Mouse (Mus musculus) stomach, postnatal 0 days (tissue): ENCODE results near the gene Olfr70. TPM values are rescaled to one million over a fixed set of nuclear protein-coding genes. Genes with fewer than 3 reads are reported as not detected.

Source experiments
- ATAC-seq: fragments of 200-750 bp; cut with Nextera tagmentation; 2 replicates; pipeline ENCODE4 v1.8.0; 2017; ENCODE audit not compliant: low FRiP score, low TSS enrichment
- DNase-seq: peaks from one replicate; pipeline ENCODE4 v3.0.0-alpha.2; 2016; ENCODE audit warnings: low spot score
- H3K27ac ChIP-seq: fragments of 300-500 bp; sonication (generic); replicated peaks from 2 replicates; pipeline ENCODE4 v1.5.1; 2014; ENCODE audit warnings: mild to moderate bottlenecking, control low read depth
- H3K27me3 ChIP-seq: fragments of 300-500 bp; sonication (generic); 2 replicates; pipeline ENCODE4 v1.6.1; 2014; ENCODE audit warnings: low read length; ENCODE audit not compliant: control insufficient read depth, insufficient read depth
- H3K36me3 ChIP-seq: fragments of 300-500 bp; sonication (generic); 2 replicates; pipeline ENCODE4 v1.6.1; 2014; ENCODE audit warnings: low read length, mixed read lengths; ENCODE audit not compliant: control insufficient read depth, insufficient read depth
- H3K4me1 ChIP-seq: fragments of 300-500 bp; sonication (generic); replicated peaks from 2 replicates; pipeline ENCODE4 v1.6.1; 2014; ENCODE audit warnings: antibody characterized with exemption; ENCODE audit not compliant: control insufficient read depth, insufficient read depth
- H3K4me2 ChIP-seq: fragments of 300-500 bp; sonication (generic); replicated peaks from 2 replicates; pipeline ENCODE4 v1.6.1; 2014; ENCODE audit warnings: low read depth, mild to moderate bottlenecking, control low read depth, moderate library complexity
- H3K4me3 ChIP-seq: fragments of 300-500 bp; sonication (generic); 2 replicates; pipeline ENCODE4 v1.5.1; 2014; ENCODE audit warnings: low read depth, low read length, control low read depth
- H3K9ac ChIP-seq: fragments of 300-500 bp; sonication (generic); 2 replicates; pipeline ENCODE4 v1.6.1; 2014; ENCODE audit warnings: mild to moderate bottlenecking, low read length, control low read depth, mixed read lengths
- H3K9me3 ChIP-seq: fragments of 300-500 bp; sonication (generic); 2 replicates; pipeline ENCODE4 v1.6.1; 2016; ENCODE audit warnings: low read length; ENCODE audit not compliant: control insufficient read depth
- CTCF ChIP-seq: IDR thresholded peaks from 2 replicates; pipeline ENCODE4 v1.5.1; 2016; ENCODE audit warnings: antibody characterized with exemption, low read depth, mild to moderate bottlenecking, moderate library complexity
- EP300 ChIP-seq: optimal IDR thresholded peaks from 2 replicates; pipeline ENCODE3; 2016; ENCODE audit warnings: antibody characterized with exemption
- WGBS: fragments of 180-500 bp; shearing (Covaris S2); extraction: QIAGEN DNeasy Blood & Tissue Kit; methylation state at CpG from one replicate; pipeline ENCODE4 v1.1.7; 2014; 5-methylcytosine and 5-hydroxymethylcytosine counted together
- polyA plus RNA-seq: library from polyadenylated mRNA; unstranded; fragments of >200 nt; fragmentation: Nextera tagmentation; extraction: Ambion mirVana; gene quantifications from 2 replicates; pipeline ENCODE4 v1.2.1, GENCODE M21; 2015

Gene Olfr70
- polyA plus RNA-seq, 1 experiment from 2014 or later, result not detected

- Histone ChIP-seq H3K9ac (no peak overlapping the region), H3K4me1 (no peaks in the 10 kb centered on the region; the same call in 1 of the 2 replicates), H3K27ac (no peak overlapping the region), H3K4me2 (no peak overlapping the region), H3K4me3 (no peak overlapping the region), H3K9me3 (no peaks in the 10 kb centered on the region), H3K27me3 (no peaks in the 10 kb centered on the region), H3K36me3 (peaks cover 3% of the 10 kb centered on the region; the same call in 1 of the 2 replicates)
- ATAC-seq (no peak), DNase-seq (no peak)
- 68% methylated on average over 5 of the region's 5 CpGs for WGBS
- TF ChIP-seq CTCF (no peak), EP300 (no peak)
Observed at GRCm38 (mm10) chr4:43691026-43691425, 9.6 kb downstream of the Olfr70 start.

- TF ChIP-seq CTCF (no peak), EP300 (no peak)
- Histone ChIP-seq H3K9me3 (no peaks in the 10 kb centered on the region), H3K9ac (no peak overlapping the region), H3K4me2 (no peak overlapping the region), H3K36me3 (peaks cover 6% of the 10 kb centered on the region; the same call in 1 of the 2 replicates), H3K27me3 (no peaks in the 10 kb centered on the region), H3K4me3 (no peak overlapping the region), H3K27ac (no peak overlapping the region), H3K4me1 (no peaks in the 10 kb centered on the region; the same call in 1 of the 2 replicates)
- no peak for DNase-seq
- 97% methylated on average over 17 of the region's 17 CpGs for WGBS
- no peak for ATAC-seq
Observed at GRCm38 (mm10) chr4:43690021-43690420, 10.6 kb downstream of the Olfr70 start.

- Histone ChIP-seq H3K36me3 (peaks cover 3% of the 10 kb centered on the region; the same call in 1 of the 2 replicates), H3K27me3 (no peaks in the 10 kb centered on the region), H3K4me1 (no peaks in the 10 kb centered on the region), H3K9ac (no peak overlapping the region), H3K27ac (no peak overlapping the region), H3K4me3 (no peak overlapping the region), H3K4me2 (no peak overlapping the region), H3K9me3 (no peaks in the 10 kb centered on the region)
- TF ChIP-seq EP300, result no peak
- TF ChIP-seq CTCF, result no peak
- DNase-seq (no peak), ATAC-seq (no peak)
- WGBS, result 79% methylated on average over 7 of the region's 7 CpGs
Observed at GRCm38 (mm10) chr4:43679416-43680043, 21.1 kb downstream of the Olfr70 start.

GRCm38 (mm10) chr4:43678541-43678940 is 22.1 kb downstream of the Olfr70 start:
- Histone ChIP-seq H3K4me3 (no peak overlapping the region), H3K4me2 (no peak overlapping the region), H3K9me3 (no peaks in the 10 kb centered on the region), H3K36me3 (peaks cover 3% of the 10 kb centered on the region; the same call in 1 of the 2 replicates), H3K4me1 (no peaks in the 10 kb centered on the region), H3K27ac (no peak overlapping the region), H3K9ac (no peak overlapping the region), H3K27me3 (no peaks in the 10 kb centered on the region)
- ATAC-seq, result no peak
- no peak for DNase-seq
- TF ChIP-seq EP300, result no peak
- TF ChIP-seq CTCF, result no peak
- WGBS, result 91% methylated on average over 6 of the region's 6 CpGs

GRCm38 (mm10) chr4:43675608-43676007 is 25.0 kb downstream of the Olfr70 start:
- Histone ChIP-seq H3K36me3 (no peaks in the 10 kb centered on the region; the same call in 1 of the 2 replicates), H3K4me1 (no peaks in the 10 kb centered on the region), H3K4me2 (no peak overlapping the region), H3K9me3 (no peaks in the 10 kb centered on the region), H3K9ac (no peak overlapping the region), H3K27me3 (no peaks in the 10 kb centered on the region), H3K27ac (no peak overlapping the region), H3K4me3 (no peak overlapping the region)
- ATAC-seq (peak; percentile 27; the same call in 1 of the 2 replicates), DNase-seq (no peak)
- TF ChIP-seq CTCF, result no peak
- WGBS, result 48% methylated on average over 4 of the region's 4 CpGs

- Histone ChIP-seq H3K4me1 (no peaks in the 10 kb centered on the region), H3K9ac (no peak overlapping the region), H3K4me2 (no peak overlapping the region), H3K27ac (no peak overlapping the region), H3K9me3 (no peaks in the 10 kb centered on the region), H3K36me3 (no peaks in the 10 kb centered on the region; the same call in 1 of the 2 replicates), H3K27me3 (no peaks in the 10 kb centered on the region), H3K4me3 (no peak overlapping the region)
- WGBS, result 70% methylated on average over 5 of the region's 5 CpGs
- TF ChIP-seq CTCF (no peak), EP300 (no peak)
- no peak for DNase-seq
- no peak for ATAC-seq
Observed at GRCm38 (mm10) chr4:43674974-43675373, 25.6 kb downstream of the Olfr70 start.
